Mouse (Mus musculus) heart, postnatal 36 days (tissue): ENCODE data around the gene Smad9. TPM values are rescaled to one million over a fixed set of nuclear protein-coding genes. Genes with fewer than 3 reads are reported as not detected.

Experiments used
- DNase-seq, 2 experiments: peaks; one replicate each; pipeline ENCODE4 v3.0.0; 2021 to 2022
- intact Hi-C: fragments of 180-260 bp; cut with DNase I; formaldehyde crosslinking; loops from one replicate; pipeline ENCODE4 v1.15.1; 2025
- total RNA-seq, 2 experiments: library from RNA; stranded (reverse); gene quantifications; 2 replicates each; pipeline ENCODE4 v1.2.3; 2021

Gene Smad9
- total RNA-seq, 2 experiments from 2014 or later = 1.6 to 3.0 TPM

DNA sequence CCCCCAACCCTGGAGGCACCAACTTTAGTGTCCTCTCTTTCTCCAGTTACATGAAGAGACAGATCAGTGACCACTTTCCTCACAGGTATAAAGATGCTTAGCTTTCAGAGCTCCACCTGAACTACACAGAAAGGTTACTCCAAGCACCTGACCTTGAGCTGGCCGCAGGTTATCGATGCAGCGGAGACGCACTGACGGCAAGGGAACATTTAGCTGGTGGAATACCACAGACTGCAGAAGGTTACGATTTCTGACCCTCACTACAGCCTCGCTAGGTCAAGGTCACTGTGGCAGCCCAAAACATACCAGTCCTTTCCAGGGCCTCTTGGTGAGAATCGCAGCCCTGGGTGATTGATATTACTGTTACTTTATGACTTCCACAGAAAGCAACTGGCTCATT is 48.3 kb downstream of the Smad9 start:
- DNase-seq = no peak
- intact Hi-C loops = loop anchor here (10.0 kb wide), 1 partner anchor 551 kb away; no protein-coding TSS in a partner anchor

DNA sequence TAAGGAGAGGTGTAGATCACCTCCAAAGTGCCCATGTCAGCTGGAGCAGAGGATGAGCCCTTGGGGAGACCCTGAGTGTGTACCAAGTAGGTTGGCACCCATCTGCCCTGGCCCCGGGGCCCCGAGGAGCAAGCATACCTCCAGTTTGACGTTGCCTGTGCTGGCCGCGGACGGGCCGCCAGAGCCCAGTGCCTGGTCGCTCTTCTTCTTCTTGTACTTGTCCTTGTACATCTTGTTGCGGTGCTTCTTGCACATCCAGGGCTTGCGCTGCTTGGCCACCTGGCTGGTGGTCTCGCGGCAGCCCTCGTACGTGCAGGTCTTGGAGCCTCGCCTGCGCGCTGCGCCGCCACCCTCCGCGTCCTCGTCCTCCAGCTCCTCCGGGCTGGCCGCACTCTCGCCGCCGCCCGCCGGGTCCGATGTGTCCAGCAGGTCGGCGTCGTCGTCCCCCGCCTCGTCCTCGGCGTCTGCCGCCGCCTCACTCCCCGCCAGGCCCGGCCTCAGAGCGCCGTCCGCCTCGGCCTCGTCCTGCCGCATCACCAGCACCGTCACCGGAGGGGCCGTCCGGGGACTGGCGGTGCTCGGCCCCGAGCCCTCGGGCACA is 51.8 kb downstream of the Smad9 start:
- DNase-seq = peak in 1 of 2 experiments; percentile 49
- intact Hi-C loops = loop anchor here (5.0 to 10.0 kb wide), 2 partner anchors 70 to 548 kb away; partner anchors contain the start of genes Alg5 and Exosc8

DNA sequence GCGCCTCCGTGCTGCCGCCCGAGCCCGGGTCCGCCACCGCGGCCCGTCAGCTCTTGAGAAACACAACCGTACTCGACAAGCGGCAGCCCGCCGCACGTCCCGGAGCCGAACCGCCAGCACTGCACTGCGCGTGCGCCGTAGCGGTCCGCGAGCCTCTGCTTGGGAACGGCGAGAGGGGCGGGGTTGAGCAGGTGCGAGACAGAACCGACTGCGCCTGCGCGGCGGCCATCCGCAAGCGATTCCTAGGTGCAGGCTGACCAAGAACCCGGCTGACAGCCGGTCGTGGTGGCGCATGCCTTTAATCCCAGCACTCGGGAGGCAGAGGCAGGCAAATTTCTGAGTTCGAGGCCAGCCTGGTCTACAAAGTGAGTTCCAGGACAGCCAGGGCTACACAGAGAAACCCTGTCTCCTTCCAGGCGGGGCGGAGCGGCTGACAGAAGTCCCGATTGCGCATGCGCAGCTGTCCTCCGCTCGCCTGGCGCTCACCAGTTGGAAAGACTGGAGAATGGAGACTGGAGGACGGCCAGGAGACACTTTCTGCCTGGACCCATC is 52.4 kb downstream of the Smad9 start, which contains the start of gene Rfxap:
Rfxap (minus strand) TSS at position 126 of the 552 bp plus-strand sequence.
- peak; percentile 96 to 97 for DNase-seq
- intact Hi-C loops = loop anchor here (5.0 to 10.0 kb wide), 2 partner anchors 70 to 547 kb away; partner anchors contain the start of genes Alg5 and Exosc8

DNA sequence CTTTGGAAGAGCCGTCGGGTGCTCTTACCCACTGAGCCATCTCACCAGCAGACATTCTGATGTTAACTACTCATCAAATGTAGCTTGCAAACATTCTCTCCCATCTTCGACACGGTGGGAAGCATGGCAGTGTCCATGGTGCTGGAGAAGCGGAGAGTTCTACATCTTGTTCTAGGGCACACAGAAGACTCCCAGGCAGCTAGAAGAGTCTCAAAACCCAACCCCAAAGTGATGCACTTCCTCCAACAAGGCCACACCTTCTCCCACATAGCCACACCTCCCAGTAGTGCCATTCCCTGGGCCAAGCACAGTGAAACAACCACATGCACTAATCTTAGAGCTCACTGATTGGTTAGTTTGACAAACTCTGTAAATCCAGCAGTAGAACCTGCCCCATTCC is 53.7 kb downstream of the Smad9 start:
- no peak for DNase-seq
- intact Hi-C loops = loop anchor here (5.0 to 10.0 kb wide), 2 partner anchors 72 to 546 kb away; partner anchors contain the start of genes Alg5 and Exosc8

DNA sequence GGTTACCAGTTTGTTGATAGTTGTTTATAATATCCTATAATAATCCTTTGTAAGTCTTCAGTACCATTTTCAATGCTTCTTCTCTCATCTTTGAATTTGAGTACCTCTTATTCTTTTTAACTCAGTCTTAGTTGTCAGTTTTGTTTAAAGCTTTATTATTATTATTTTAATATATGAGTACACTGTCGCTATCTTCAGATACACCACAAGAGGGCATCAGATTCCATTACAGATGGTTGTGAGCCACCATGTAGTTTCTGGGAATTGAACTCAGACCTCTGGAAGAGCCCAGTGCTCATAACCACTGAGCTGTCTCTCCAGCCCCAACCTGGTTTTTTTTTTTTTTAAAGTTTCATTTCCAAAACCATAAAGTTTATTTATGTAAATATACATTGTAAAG is 56.2 kb downstream of the Smad9 start:
- DNase-seq = no peak
- intact Hi-C loops = no loop called here

DNA sequence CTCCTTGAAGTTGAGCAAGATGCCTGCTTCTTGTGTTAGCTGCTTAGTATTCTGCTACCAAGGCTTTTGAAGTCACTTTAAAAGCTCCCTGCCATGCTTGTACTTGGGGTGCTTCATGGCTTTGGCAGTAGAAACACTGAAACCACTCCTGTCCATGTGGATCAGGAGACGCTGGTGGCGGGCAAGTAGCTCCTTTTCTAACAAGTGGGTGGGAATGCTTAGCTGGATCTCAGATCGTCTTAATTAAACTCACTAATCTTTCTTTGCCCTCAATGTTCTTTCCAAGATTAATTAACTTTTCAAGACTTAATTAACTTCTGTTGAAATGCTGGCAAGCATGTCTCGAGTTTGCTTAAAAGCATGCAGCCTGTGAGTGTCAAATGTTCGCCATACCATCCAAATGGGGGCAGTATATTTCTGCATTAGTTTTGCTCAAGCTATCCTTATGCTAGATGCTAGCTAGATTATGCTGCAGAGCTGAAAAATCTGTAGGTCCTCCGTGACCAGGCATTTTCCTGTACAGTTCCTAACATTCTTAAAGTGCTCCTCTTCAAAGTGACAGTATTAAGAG is 58.1 kb downstream of the Smad9 start:
- intact Hi-C loops = no loop called here
- no peak for DNase-seq

GRCm38 (mm10) chr3:54814622-54815021 is 59.2 kb downstream of the Smad9 start:
- no peak for DNase-seq
- intact Hi-C loops = loop anchor here (2.0 kb wide), 1 partner anchor 250 kb away; no protein-coding TSS in a partner anchor

DNA sequence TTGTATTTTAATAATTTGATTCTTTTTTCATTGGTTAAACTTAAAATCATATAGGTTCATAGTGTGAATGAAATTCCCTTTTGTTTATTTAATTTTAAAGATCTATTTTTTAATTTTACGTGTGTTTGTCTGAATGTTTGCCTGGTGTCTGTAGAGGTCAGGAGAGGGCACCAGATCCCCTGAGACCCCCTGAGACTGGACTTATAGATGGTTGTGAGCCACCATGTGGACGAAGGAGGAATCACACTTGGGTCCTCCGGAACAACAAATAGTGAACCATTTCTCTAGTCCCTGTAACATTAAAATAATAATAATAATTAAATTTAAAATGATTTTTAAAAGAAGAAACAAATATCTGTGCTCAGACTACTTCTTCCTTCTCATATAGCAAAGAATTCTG is 59.9 kb downstream of the Smad9 start:
- intact Hi-C loops = loop anchor here (2.0 kb wide), 1 partner anchor 250 kb away; no protein-coding TSS in a partner anchor
- peak; percentile 40 to 57 for DNase-seq

- no peak for DNase-seq
- intact Hi-C loops = no loop called here
Measured at GRCm38 (mm10) chr3:54822526-54822925, 67.1 kb downstream of the Smad9 start.

- intact Hi-C loops = no loop called here
- DNase-seq = no peak
Measured at GRCm38 (mm10) chr3:54832491-54832890, 77.1 kb downstream of the Smad9 start.

GRCm38 (mm10) chr3:54835421-54835820 is 80.0 kb downstream of the Smad9 start:
- intact Hi-C loops = no loop called here
- DNase-seq = no peak

Other genes starting within 250 kb of the Smad9 start
- gene Supt20, start 62.8 kb upstream of the Smad9 start, total RNA-seq = 10 to 100 TPM; 19.9 to 20.6 TPM
- not detected for gene Gm21958, start 41.2 kb upstream of the Smad9 start, total RNA-seq
- gene Exosc8, start 20.2 kb upstream of the Smad9 start, total RNA-seq = 10 to 100 TPM; 19.0 to 22.1 TPM
- gene Alg5, start 20.0 kb upstream of the Smad9 start, total RNA-seq = 10 to 100 TPM in 1 of 2 experiments, 1 to 10 TPM in 1; 9.9 to 11.5 TPM
- 10 to 100 TPM; 19.1 to 23.2 TPM for gene Rfxap, start 52.2 kb downstream of the Smad9 start, total RNA-seq
- under 1 TPM; 0.14 to 0.17 TPM for gene Sertm1, start 160.3 kb downstream of the Smad9 start, total RNA-seq